Mouse (Mus musculus): ENCODE measurements around the gene Fcgbp.

DNA sequence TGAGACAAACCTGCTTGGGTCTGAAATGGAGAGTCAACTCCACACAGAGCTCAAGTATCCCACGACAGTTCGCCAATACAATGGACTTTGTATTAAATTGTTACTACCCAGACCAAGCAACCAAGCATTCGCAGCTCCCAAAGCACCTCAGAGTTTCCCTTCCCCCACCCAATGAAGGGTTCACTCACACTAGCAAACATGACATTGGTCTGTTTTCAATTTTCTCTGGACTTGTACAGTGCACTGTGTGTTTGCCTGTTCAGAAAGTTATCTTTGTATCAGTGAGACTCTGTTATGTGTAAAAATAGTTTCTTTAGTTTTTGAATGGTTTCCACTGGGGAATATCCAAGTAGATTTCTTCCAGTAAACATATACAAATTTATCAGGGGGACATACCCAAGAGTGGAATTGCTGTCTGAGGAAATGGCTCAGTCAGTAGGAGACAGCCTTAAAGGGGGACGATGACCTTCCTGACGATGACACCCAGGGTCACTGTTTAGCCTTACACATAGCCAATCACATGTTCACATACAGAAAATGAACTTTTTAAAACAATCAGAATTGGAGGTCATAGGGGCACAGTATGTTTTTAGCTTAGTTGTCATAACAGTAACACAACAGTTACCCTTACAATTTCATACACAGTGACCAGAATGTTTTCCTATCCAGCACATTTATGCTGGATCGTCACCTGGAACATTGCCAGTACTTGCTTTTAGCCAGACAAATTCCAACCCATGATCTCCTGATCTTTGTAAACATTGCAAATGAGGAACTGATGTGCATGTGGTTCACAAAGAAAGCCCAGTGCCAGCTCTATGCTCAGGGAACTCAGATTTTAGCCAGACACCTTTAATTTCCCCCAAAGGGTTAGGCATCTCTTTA, 17.7 kb upstream of the Fcgbp start:
- TF ChIP-seq MAFK (IDR thresholded peaks at IDR 0.05; ENCODE audit: insufficient read depth, low read depth, low read length) (no peak), ZC3H11A (IDR thresholded peaks at IDR 0.05; ENCODE audit: borderline replicate concordance, low read depth, low read length) (no peak), CHD2 (IDR thresholded peaks at IDR 0.05; ENCODE audit: low read depth, low read length) (no peak), HCFC1 (IDR thresholded peaks at IDR 0.05; ENCODE audit: borderline replicate concordance, insufficient read depth, low read length) (no peak)

Measured in ES-E14 (cell line).